Mouse (Mus musculus): ENCODE measurements at regions not wholly inside any gene's neighbourhood (a gene's known extent, or its start where the extent isn't known, plus 50 kb on each side); places are given as distances from the start of the nearest gene placed in this dataset.

- no peaks in the 10 kb centered on the region for H3K9me3 ChIP-seq
- no peak overlapping the region for H3K4me2 ChIP-seq
- H3K36me3 ChIP-seq = no peaks in the 10 kb centered on the region
- no peak overlapping the region for H3K4me3 ChIP-seq
- 90% methylated on average over 2 of the region's 2 CpGs for WGBS
- H3K27ac ChIP-seq (replicated peaks) = no peak overlapping the region
- no peak for ATAC-seq (ENCODE audit: low FRiP score, low read depth)
- no peaks in the 10 kb centered on the region for H3K27me3 ChIP-seq
- no peak overlapping the region for H3K9ac ChIP-seq
- H3K4me1 ChIP-seq (replicated peaks) = no peaks in the 10 kb centered on the region
These were observed 759.0 kb upstream of the Ptprd start for GRCm38 (mm10) chr4:78970751-78971150.

GRCm38 (mm10) chr4:78943561-78943960, 731.8 kb upstream of the Ptprd start:
- Histone ChIP-seq H3K27ac (replicated peaks) (no peak overlapping the region), H3K4me1 (replicated peaks) (no peaks in the 10 kb centered on the region), H3K4me2 (no peak overlapping the region), H3K4me3 (no peak overlapping the region), H3K36me3 (no peaks in the 10 kb centered on the region), H3K9ac (no peak overlapping the region), H3K27me3 (no peaks in the 10 kb centered on the region), H3K9me3 (no peaks in the 10 kb centered on the region)
- no peak for ATAC-seq (ENCODE audit: low FRiP score, low read depth)
- WGBS = 75% methylated on average over 1 of the region's 1 CpGs

GRCm38 (mm10) chr4:78927144-78927543, 715.4 kb upstream of the Ptprd start:
- H3K9me3 ChIP-seq = no peaks in the 10 kb centered on the region
- no peaks in the 10 kb centered on the region for H3K27me3 ChIP-seq
- no peaks in the 10 kb centered on the region for H3K36me3 ChIP-seq
- no peaks in the 10 kb centered on the region for H3K4me1 ChIP-seq (replicated peaks)
- H3K9ac ChIP-seq = no peak overlapping the region
- no peak overlapping the region for H3K4me3 ChIP-seq
- no peak overlapping the region for H3K4me2 ChIP-seq
- H3K27ac ChIP-seq (replicated peaks) = no peak overlapping the region
- 14% methylated on average over 1 of the region's 1 CpGs for WGBS
- peak; percentile 71 for ATAC-seq (ENCODE audit: low FRiP score, low read depth)

DNA sequence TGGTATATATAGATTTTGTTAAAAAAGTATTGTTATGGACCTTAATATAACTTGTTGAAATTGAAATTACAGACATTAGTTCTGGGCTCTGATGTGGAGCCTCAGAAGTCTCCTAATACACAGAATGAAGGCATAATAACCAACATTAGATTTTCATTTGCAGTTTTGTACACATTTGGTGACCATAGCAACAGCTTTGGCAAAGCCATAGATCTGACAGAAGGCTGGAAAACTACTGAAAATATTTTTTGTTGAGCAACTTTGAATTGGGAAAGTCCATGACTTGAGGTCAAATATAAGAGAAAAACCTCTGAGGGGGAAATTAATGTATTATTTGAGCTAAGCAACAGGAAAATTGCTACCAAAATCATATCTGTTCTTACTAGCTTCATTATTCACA, 712.3 kb upstream of the Ptprd start:
- Histone ChIP-seq H3K27ac (replicated peaks) (no peak overlapping the region), H3K9ac (no peak overlapping the region), H3K36me3 (no peaks in the 10 kb centered on the region), H3K9me3 (no peaks in the 10 kb centered on the region), H3K27me3 (no peaks in the 10 kb centered on the region), H3K4me3 (no peak overlapping the region), H3K4me1 (replicated peaks) (no peaks in the 10 kb centered on the region), H3K4me2 (no peak overlapping the region)
- ATAC-seq (ENCODE audit: low FRiP score, low read depth) = no peak

Measured in hindbrain, embryonic 15.5 days (tissue).